ENCODE assay signal across 20 mouse cellular contexts in genomic region chr7:75102536-75103332, GRCm38 (mm10).
DNase-seq lines count a peak whose midpoint lies in the region; ATAC-seq lines count a peak whose summit lies in the region.
"Had no signal": no experiment of that assay in that cellular context is flagged by ENCODE, and none has a peak within 500 bp of the region (broad histone marks: within the 10 kb centered on the region; RNA-seq: fewer than 3 reads in every experiment).

No protein-coding gene starts in this region.

- peak overlapping the region; percentile 66; the same call in 1 of the 2 replicates for H3K27ac ChIP-seq in hindbrain, embryonic 13.5 days
- H3K27ac ChIP-seq in hindbrain, embryonic 10.5 days = no peak overlapping the region
- H3K27ac ChIP-seq in neural tube, embryonic 12.5 days = no peak overlapping the region
- peak overlapping the region; percentile 61; the same call in 1 of the 2 replicates for H3K27ac ChIP-seq in midbrain, embryonic 14.5 days (replicated peaks; ENCODE audit: low read depth, low read length)
- H3K27ac ChIP-seq: heart, embryonic 15.5 days; limb, embryonic 10.5 days; liver, embryonic 15.5 days; lung, embryonic 15.5 days had no signal

- no peaks in the 10 kb centered on the region for H3K9me3 ChIP-seq in hindbrain, embryonic 13.5 days
- H3K9me3 ChIP-seq in hindbrain, embryonic 10.5 days = no peaks in the 10 kb centered on the region
- H3K9me3 ChIP-seq in neural tube, embryonic 12.5 days = no peaks in the 10 kb centered on the region
- no peaks in the 10 kb centered on the region for H3K9me3 ChIP-seq in midbrain, embryonic 14.5 days (ENCODE audit: control insufficient read depth, low read length)
- H3K9me3 ChIP-seq: heart, embryonic 15.5 days; limb, embryonic 10.5 days; liver, embryonic 15.5 days; lung, embryonic 15.5 days; megakaryocyte, embryonic 14.5 days had no signal

- DNase-seq in hindbrain, embryonic 10.5 days (ENCODE audit: low spot score) = no peak
- no peak for DNase-seq in neural tube, embryonic 10.5 days (ENCODE audit: extremely low spot score, low spot score)
- peak; percentile 43 for DNase-seq in midbrain, embryonic 14.5 days
- DNase-seq in ovary, postnatal 10 days (ENCODE audit: low spot score) = no peak
- DNase-seq in urinary bladder, postnatal 14 days (ENCODE audit: low spot score) = no peak
- DNase-seq: adrenal gland, adult 2 months; cerebellum, adult 2 months; heart, postnatal 36 days; kidney, adult 2 months; kidney, postnatal 14 days; liver; lung, postnatal 36 days; thymus, postnatal 14 days had no signal

- ATAC-seq in hindbrain, embryonic 13.5 days (ENCODE audit: low FRiP score) = peak; percentile 52; the same call in 1 of the 2 replicates
- 0 out of 2 replicates have a peak, but pooled peaks have one; percentile 25 for ATAC-seq in neural tube, embryonic 12.5 days (ENCODE audit: low FRiP score, low read depth)
- peak; percentile 27; the same call in 1 of the 2 replicates for ATAC-seq in midbrain, embryonic 14.5 days (ENCODE audit: low FRiP score, low TSS enrichment)

- H3K9ac ChIP-seq in hindbrain, embryonic 13.5 days = no peak overlapping the region
- H3K9ac ChIP-seq in neural tube, embryonic 12.5 days = no peak overlapping the region
- no peak overlapping the region for H3K9ac ChIP-seq in midbrain, embryonic 14.5 days (replicated peaks; ENCODE audit: low read length)
- H3K9ac ChIP-seq: heart, embryonic 15.5 days; liver, embryonic 15.5 days; lung, embryonic 15.5 days had no signal

- no peaks in the 10 kb centered on the region for H3K36me3 ChIP-seq in hindbrain, embryonic 13.5 days
- H3K36me3 ChIP-seq in hindbrain, embryonic 10.5 days = no peaks in the 10 kb centered on the region
- no peaks in the 10 kb centered on the region for H3K36me3 ChIP-seq in neural tube, embryonic 12.5 days
- no peaks in the 10 kb centered on the region for H3K36me3 ChIP-seq in midbrain, embryonic 14.5 days (ENCODE audit: control insufficient read depth, insufficient read depth, low read length)
- H3K36me3 ChIP-seq: heart, embryonic 15.5 days; limb, embryonic 10.5 days; liver, embryonic 15.5 days; lung, embryonic 15.5 days had no signal

- no peaks in the 10 kb centered on the region for H3K27me3 ChIP-seq in hindbrain, embryonic 13.5 days
- H3K27me3 ChIP-seq in hindbrain, embryonic 10.5 days (ENCODE audit: insufficient read depth, poor library complexity, severe bottlenecking) = no peaks in the 10 kb centered on the region
- H3K27me3 ChIP-seq in neural tube, embryonic 12.5 days (replicated peaks) = no peaks in the 10 kb centered on the region
- no peaks in the 10 kb centered on the region for H3K27me3 ChIP-seq in midbrain, embryonic 14.5 days (ENCODE audit: control insufficient read depth, insufficient read depth, low read length)
- H3K27me3 ChIP-seq: heart, embryonic 15.5 days; liver, embryonic 15.5 days; lung, embryonic 15.5 days; megakaryocyte, embryonic 14.5 days had no signal

- H3K4me2 ChIP-seq in hindbrain, embryonic 13.5 days = no peak overlapping the region
- no peak overlapping the region for H3K4me2 ChIP-seq in neural tube, embryonic 12.5 days (replicated peaks)
- H3K4me2 ChIP-seq in midbrain, embryonic 14.5 days (ENCODE audit: low read length) = no peak overlapping the region
- H3K4me2 ChIP-seq: heart, embryonic 15.5 days; liver, embryonic 15.5 days; lung, embryonic 15.5 days had no signal

- 72% methylated on average over 17 of the region's 17 CpGs for WGBS in hindbrain, embryonic 13.5 days
- 87% methylated on average over 17 of the region's 17 CpGs for WGBS in hindbrain, embryonic 10.5 days
- WGBS in neural tube, embryonic 12.5 days = 79% methylated on average over 17 of the region's 17 CpGs
- 72% methylated on average over 17 of the region's 17 CpGs for WGBS in midbrain, embryonic 14.5 days

- H3K4me1 ChIP-seq in hindbrain, embryonic 13.5 days (replicated peaks) = peaks cover 10% of the 10 kb centered on the region; the same call in 1 of the 2 replicates
- H3K4me1 ChIP-seq in hindbrain, embryonic 10.5 days (replicated peaks) = no peaks in the 10 kb centered on the region
- H3K4me1 ChIP-seq in neural tube, embryonic 12.5 days = no peaks in the 10 kb centered on the region
- H3K4me1 ChIP-seq in midbrain, embryonic 14.5 days (ENCODE audit: control insufficient read depth, insufficient read depth, low read length) = 0 out of 2 replicates have a peak, but pooled peaks cover 7% of the 10 kb centered on the region
- H3K4me1 ChIP-seq: heart, embryonic 15.5 days; limb, embryonic 10.5 days; liver, embryonic 15.5 days; lung, embryonic 15.5 days had no signal

- H3K4me3 ChIP-seq in hindbrain, embryonic 13.5 days = no peak overlapping the region
- H3K4me3 ChIP-seq in hindbrain, embryonic 10.5 days = no peak overlapping the region
- no peak overlapping the region for H3K4me3 ChIP-seq in neural tube, embryonic 12.5 days
- H3K4me3 ChIP-seq in midbrain, embryonic 14.5 days (replicated peaks; ENCODE audit: low read depth, low read length) = no peak overlapping the region
- H3K4me3 ChIP-seq: heart, embryonic 15.5 days; limb, embryonic 10.5 days; liver, embryonic 15.5 days; lung, embryonic 15.5 days; megakaryocyte, embryonic 14.5 days had no signal

Comparison
In these comparisons a context has a peak if more than half of its experiments do, and no peak if none do; other contexts are left out.
1. H3K27ac ChIP-seq: peak in hindbrain, embryonic 13.5 days (single experiment) and midbrain, embryonic 14.5 days (single experiment); none in hindbrain, embryonic 10.5 days (single experiment) and neural tube, embryonic 12.5 days (single experiment).
2. Peak in every context shown above with its lines, with median percentiles within 50 percentile points of each other: ATAC-seq.